Mouse (Mus musculus): ENCODE measurements around the gene Eya2.

GRCm38 (mm10) chr2:165613741-165614339 lies 19.0 kb downstream of the Eya2 start:
- TF ChIP-seq CTCF (IDR thresholded peaks at IDR 0.05; ENCODE audit: low read depth, low read length) (no peak), TAL1 (conservative IDR thresholded peaks at IDR 0.05; ENCODE audit: low read depth, low read length) (no peak)

All from G1E (cell line).